Mouse (Mus musculus): Measurements from ENCODE around the gene Rgs1. TPM values are rescaled to one million over a fixed set of nuclear protein-coding genes. Genes with fewer than 3 reads are reported as not detected.

Rgs1 gene
- total and polyA plus RNA-seq, 2 experiments from 2014 or later: 0.78 TPM; not detected in 1

- no peaks in the 10 kb centered on the region for H3K36me3 ChIP-seq (ENCODE audit: insufficient read depth, low read length)
- H3K4me2 ChIP-seq (ENCODE audit: low read depth, low read length): no peak overlapping the region
- H3K4me3 ChIP-seq (ENCODE audit: low read length): no peak overlapping the region
- H3K4me1 ChIP-seq (ENCODE audit: insufficient read depth, low read length): no peaks in the 10 kb centered on the region
- H3K27ac ChIP-seq: no peak overlapping the region
- ATAC-seq: no peak
- TF ChIP-seq CTCF (IDR thresholded peaks at IDR 0.05; ENCODE audit: low read depth): no peak
- WGBS: 57% methylated on average over 1 of the region's 1 CpGs
- no peak for DNase-seq (ENCODE audit: low spot score)
- H3K27me3 ChIP-seq (ENCODE audit: insufficient read depth, low read length): no peaks in the 10 kb centered on the region
- H3K9ac ChIP-seq (replicated peaks; ENCODE audit: low read length): no peak overlapping the region
- H3K9me3 ChIP-seq (ENCODE audit: low read length): no peaks in the 10 kb centered on the region
Observed at GRCm38 (mm10) chr1:144199538-144199937, 49.5 kb downstream of the Rgs1 start.

- Histone ChIP-seq H3K4me3 (ENCODE audit: low read length) (no peak overlapping the region), H3K27me3 (ENCODE audit: insufficient read depth, low read length) (no peaks in the 10 kb centered on the region), H3K27ac (no peak overlapping the region), H3K4me1 (ENCODE audit: insufficient read depth, low read length) (no peaks in the 10 kb centered on the region), H3K4me2 (ENCODE audit: low read depth, low read length) (no peak overlapping the region), H3K36me3 (ENCODE audit: insufficient read depth, low read length) (no peaks in the 10 kb centered on the region), H3K9ac (replicated peaks; ENCODE audit: low read length) (no peak overlapping the region), H3K9me3 (ENCODE audit: low read length) (no peaks in the 10 kb centered on the region)
- 33% methylated on average over 3 of the region's 3 CpGs for WGBS
- ATAC-seq (peak; percentile 58; the same call in 1 of the 2 replicates), DNase-seq (ENCODE audit: low spot score) (peak; percentile 71)
- peak; percentile 79 for TF ChIP-seq CTCF (IDR thresholded peaks at IDR 0.05; ENCODE audit: low read depth)
Observed at GRCm38 (mm10) chr1:144197684-144198083, 51.4 kb downstream of the Rgs1 start.

Other genes starting within 250 kb of the Rgs1 start
- gene Rgs2, start 245.1 kb downstream of the Rgs1 start, total RNA-seq (2014; rRNA removed): 13.6 and 14.9 TPM in 2 replicates
- gene Rgs2, start 245.1 kb downstream of the Rgs1 start, polyA plus RNA-seq (2015; fragmentation: Nextera tagmentation; extraction: Ambion mirVana): 70.7 and 71.1 TPM in 2 replicates
- gene Rgs13, start 71.9 kb downstream of the Rgs1 start, total RNA-seq (2014; rRNA removed): 1.5 TPM in 2 replicates
- 0.92 and 1.3 TPM in 2 replicates for gene Rgs13, start 71.9 kb downstream of the Rgs1 start, polyA plus RNA-seq (2015; fragmentation: Nextera tagmentation; extraction: Ambion mirVana)

All from hindbrain, postnatal 0 days (tissue).